In genomic region chr14:34312339-34313048, GRCm38 (mm10) we compare ENCODE assay signal across 8 mouse cellular contexts. TPM values are rescaled to one million over a fixed set of nuclear protein-coding genes. Genes with fewer than 3 reads are reported as not detected.
DNase-seq lines count a peak whose midpoint lies in the region; ATAC-seq and TF ChIP-seq lines count a peak whose summit lies in the region.

No protein-coding gene starts in this region.

- 29% methylated on average over 5 of the region's 6 CpGs for WGBS in heart, embryonic 12.5 days
- 9% methylated on average over 5 of the region's 6 CpGs for WGBS in kidney, adult 2 months
- 18% methylated on average over 5 of the region's 6 CpGs for WGBS in midbrain, postnatal 0 days

- H3K4me1 ChIP-seq in heart, embryonic 12.5 days (replicated peaks), result peaks cover 17% of the 10 kb centered on the region
- peaks cover 9% of the 10 kb centered on the region; the same call in 1 of the 2 replicates for H3K4me1 ChIP-seq in kidney, adult 2 months (ENCODE audit: control insufficient read depth, insufficient read depth, low read length)
- H3K4me1 ChIP-seq in midbrain, postnatal 0 days (ENCODE audit: insufficient read depth, low read length), result peaks cover 12% of the 10 kb centered on the region; the same call in 1 of the 2 replicates

- peaks cover 4% of the 10 kb centered on the region; the same call in 1 of the 2 replicates for H3K36me3 ChIP-seq in heart, embryonic 12.5 days
- H3K36me3 ChIP-seq in kidney, adult 2 months (ENCODE audit: control insufficient read depth, insufficient read depth, low read length), result no peaks in the 10 kb centered on the region
- no peaks in the 10 kb centered on the region for H3K36me3 ChIP-seq in midbrain, postnatal 0 days (ENCODE audit: insufficient read depth, low read length)

- no peak for TF ChIP-seq POLR2A in kidney, adult 2 months (IDR thresholded peaks at IDR 0.05; ENCODE audit: low read depth, low read length)

- ATAC-seq in heart, embryonic 12.5 days (ENCODE audit: insufficient number of reproducible peaks, low FRiP score), result no peak
- ATAC-seq in midbrain, postnatal 0 days (ENCODE audit: low FRiP score), result no peak

- no peaks in the 10 kb centered on the region for H3K9me3 ChIP-seq in heart, embryonic 12.5 days (replicated peaks)
- H3K9me3 ChIP-seq in midbrain, postnatal 0 days (ENCODE audit: low read length), result no peaks in the 10 kb centered on the region

- H3K27me3 ChIP-seq in heart, embryonic 12.5 days (replicated peaks), result no peaks in the 10 kb centered on the region
- H3K27me3 ChIP-seq in kidney, adult 2 months (replicated peaks; ENCODE audit: control insufficient read depth, insufficient read depth, low read length), result no peaks in the 10 kb centered on the region
- no peaks in the 10 kb centered on the region for H3K27me3 ChIP-seq in midbrain, postnatal 0 days (ENCODE audit: insufficient read depth, low read length)

- DNase-seq in heart, adult 11 months, result no peak
- peak; percentile 9 for DNase-seq in embryo, embryonic 11 days
- peak; percentile 89 for DNase-seq in kidney, adult 2 months
- DNase-seq in midbrain, postnatal 0 days (ENCODE audit: low spot score), result no peak
- DNase-seq in layer of hippocampus, adult 9-11 months, result no peak
- DNase-seq in adrenal gland, adult 18-20 months (ENCODE audit: low spot score in 2 of 2), result no peak
- DNase-seq in layer of hippocampus, adult 11-12 months (ENCODE audit: low spot score), result no peak

- peak overlapping the region; percentile 66 for H3K4me2 ChIP-seq in heart, embryonic 12.5 days
- peak overlapping the region; percentile 82 for H3K4me2 ChIP-seq in midbrain, postnatal 0 days (ENCODE audit: low read depth, low read length, poor library complexity, severe bottlenecking)

- no peak overlapping the region for H3K27ac ChIP-seq in heart, embryonic 12.5 days (ENCODE audit: poor library complexity, severe bottlenecking)
- peak overlapping the region; percentile 94 for H3K27ac ChIP-seq in kidney, adult 2 months (ENCODE audit: insufficient read depth, low read depth, low read length)
- H3K27ac ChIP-seq in midbrain, postnatal 0 days (ENCODE audit: low read depth, low read length), result 0 out of 2 replicates have a peak overlapping the region, but pooled peaks have one; percentile 38

- peak overlapping the region; percentile 44 for H3K4me3 ChIP-seq in heart, embryonic 12.5 days
- H3K4me3 ChIP-seq in kidney, adult 2 months (ENCODE audit: insufficient read depth, low read depth, low read length), result peak overlapping the region; percentile 98
- H3K4me3 ChIP-seq in midbrain, postnatal 0 days (ENCODE audit: low read depth, low read length), result peak overlapping the region; percentile 98

- no peak for TF ChIP-seq CTCF in kidney, adult 2 months (conservative IDR thresholded peaks at IDR 0.05; ENCODE audit: insufficient read depth, insufficient read length, low read depth, low read length)
- TF ChIP-seq CTCF in midbrain, postnatal 0 days (IDR thresholded peaks at IDR 0.05), result no peak

- H3K9ac ChIP-seq in heart, embryonic 12.5 days, result peak overlapping the region; percentile 56
- H3K9ac ChIP-seq in midbrain, postnatal 0 days (replicated peaks; ENCODE audit: low read length, poor library complexity, severe bottlenecking), result peak overlapping the region; percentile 44

RNA-seq across cellular contexts. Expression of gene Glud1, which starts 2.0 kb away (rescaled TPM):
- 66.4 and 70.8 TPM in 2 replicates for polyA plus RNA-seq in heart, embryonic 12.5 days (2016; fragmentation: Nextera tagmentation; extraction: Ambion mirVana)
- polyA plus RNA-seq in kidney, adult 2 months (2012; rRNA removed), result 236 and 242 TPM in 2 replicates
- total RNA-seq in midbrain, postnatal 0 days (2014; rRNA removed), result 185 and 192 TPM in 2 replicates
- polyA plus RNA-seq in midbrain, postnatal 0 days (2015; fragmentation: Nextera tagmentation; extraction: Ambion mirVana), result 114 TPM in 2 replicates
- total RNA-seq in adrenal gland, adult 18-20 months (2021), result 100 to 1,000 TPM; 186 to 200 TPM

RNA-seq across cellular contexts. Expression of gene Shld2, which starts 2.2 kb away (rescaled TPM):
- 7.6 and 7.8 TPM in 2 replicates for polyA plus RNA-seq in heart, embryonic 12.5 days (2016; fragmentation: Nextera tagmentation; extraction: Ambion mirVana)
- 3.6 TPM in 2 replicates for polyA plus RNA-seq in kidney, adult 2 months (2012; rRNA removed)
- total RNA-seq in midbrain, postnatal 0 days (2014; rRNA removed), result 6.4 and 8.2 TPM in 2 replicates
- polyA plus RNA-seq in midbrain, postnatal 0 days (2015; fragmentation: Nextera tagmentation; extraction: Ambion mirVana), result 6.9 and 8.5 TPM in 2 replicates
- 1 to 10 TPM; 9.2 to 9.5 TPM for total RNA-seq in adrenal gland, adult 18-20 months (2021)

RNA-seq across cellular contexts. Expression of gene Fam25c, which starts 42.7 kb away (rescaled TPM):
- polyA plus RNA-seq in heart, embryonic 12.5 days (2016; fragmentation: Nextera tagmentation; extraction: Ambion mirVana), result not detected in 2 replicates
- polyA plus RNA-seq in kidney, adult 2 months (2012; rRNA removed), result 16.3 and 28.4 TPM in 2 replicates
- not detected in 2 replicates for total RNA-seq in midbrain, postnatal 0 days (2014; rRNA removed)
- not detected in 2 replicates for polyA plus RNA-seq in midbrain, postnatal 0 days (2015; fragmentation: Nextera tagmentation; extraction: Ambion mirVana)
- not detected for total RNA-seq in adrenal gland, adult 18-20 months (2021)

Comparison
In these comparisons a context has a peak if more than half of its experiments do, and no peak if none do; other contexts are left out.
1. H3K4me3 ChIP-seq: peak in every context shown above with its lines; median percentile 98 in kidney, adult 2 months; 98 in midbrain, postnatal 0 days; 44 in heart, embryonic 12.5 days.
2. DNase-seq: peak in embryo, embryonic 11 days (single experiment) and kidney, adult 2 months (single experiment); none in heart, adult 11 months (single experiment), midbrain, postnatal 0 days (single experiment), layer of hippocampus, adult 9-11 months (single experiment), adrenal gland, adult 18-20 months (0 of 2) and layer of hippocampus, adult 11-12 months (single experiment).
3. RNA of gene Fam25c, which starts 42.7 kb away (polyA plus RNA-seq): 16.3 to 28.4 TPM in kidney, adult 2 months; not detected in heart, embryonic 12.5 days and not detected in midbrain, postnatal 0 days; every median in the first group is over 10 times any median in the second.